8 mouse cellular contexts compared by ENCODE assay signal in the genomic region with DNA sequence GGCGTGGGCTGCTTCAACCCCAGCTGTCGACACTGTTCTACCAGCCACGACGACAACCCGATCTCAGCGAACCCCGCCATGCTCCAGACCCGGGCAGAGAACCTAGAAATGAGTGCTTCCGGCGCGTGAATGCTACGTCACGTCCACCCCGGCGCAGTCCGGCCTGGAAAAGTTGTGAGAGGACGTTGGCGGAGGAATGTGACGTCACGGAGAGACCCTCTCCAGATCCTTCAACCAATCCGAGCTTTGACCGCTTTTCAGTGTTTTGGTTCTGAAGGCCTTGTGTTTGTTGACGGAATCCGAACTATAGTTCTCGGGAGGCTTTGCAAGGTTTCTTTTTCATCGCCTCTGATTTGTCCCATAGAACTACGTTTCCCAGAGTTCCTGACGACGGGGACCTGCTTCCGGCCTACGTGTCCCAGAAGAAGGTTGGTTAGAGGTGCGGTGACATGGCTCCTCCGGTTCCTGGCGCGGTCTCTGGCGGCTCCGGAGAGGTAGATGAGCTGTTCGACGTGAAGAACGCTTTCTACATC. TPM values are rescaled to one million over a fixed set of nuclear protein-coding genes. Genes with fewer than 3 reads are reported as not detected.
DNase-seq lines count a peak whose midpoint lies in the region; ATAC-seq lines count a peak whose summit lies in the region.

Gene Ddx49 (minus strand): TSS at position 132 of the 533 bp plus-strand sequence.
Gene Cope (plus strand): TSS at position 161 of the 533 bp plus-strand sequence.

- intact Hi-C loops in gastrocnemius, postnatal 14 days (cut with DNase I; ENCODE audit: low total_unique reads): no loop called here
- intact Hi-C loops in left cerebral cortex, postnatal 10 days (cut with DNase I): no loop called here

- peak; percentile 94 to 98 for DNase-seq in adrenal gland, adult (ENCODE audit: inconsistent age in 2 of 2, low spot score in 1 of 2)
- DNase-seq in embryo, embryonic 10.5 days (ENCODE audit: low spot score): peak; percentile 95
- peak; percentile 92 for DNase-seq in gastrocnemius, postnatal 14 days
- peak; percentile 95 for DNase-seq in left cerebral cortex, postnatal 10 days (ENCODE audit: extremely low spot score in 1 of 2, low spot score in 2 of 2)
- DNase-seq in right cerebral cortex, postnatal 25 days: peak; percentile 94
- peak; percentile 87 to 92 for DNase-seq in urinary bladder, postnatal 4 days (ENCODE audit: low spot score in 2 of 2)

- ATAC-seq in inflammation-experienced regulatory T-cells, adult 6 months: peak; percentile 91
- ATAC-seq in megakaryocyte-erythroid progenitor cell, adult 5-6 weeks (replicated peaks; ENCODE audit: low FRiP score, low TSS enrichment, poor library complexity, severe bottlenecking): peak; percentile 87

RNA-seq across cellular contexts. Expression of gene Ddx49, which starts in this region (rescaled TPM):
- total RNA-seq in gastrocnemius, postnatal 14 days (2021): 10 to 100 TPM; 25.3 to 27.5 TPM
- polyA plus RNA-seq in inflammation-experienced regulatory T-cells, adult 6 months (2017; shearing (Covaris generic)): 10 to 100 TPM; 46.0 to 58.6 (median 51.4) TPM
- total RNA-seq in left cerebral cortex, postnatal 10 days (2021): 10 to 100 TPM; 64.9 to 65.2 TPM
- total RNA-seq in megakaryocyte-erythroid progenitor cell, adult 5-6 weeks (2014; fragmentation: Nextera tagmentation): 50.3 and 54.2 TPM in 2 replicates
- total RNA-seq in megakaryocyte-erythroid progenitor cell, adult 5-6 weeks (2017): 116 and 154 TPM in 2 replicates

RNA-seq across cellular contexts. Expression of gene Cope, which starts in this region (rescaled TPM):
- total RNA-seq in gastrocnemius, postnatal 14 days (2021): 100 to 1,000 TPM; 123 to 134 TPM
- polyA plus RNA-seq in inflammation-experienced regulatory T-cells, adult 6 months (2017; shearing (Covaris generic)): 100 to 1,000 TPM; 303 to 304 (median 304) TPM
- total RNA-seq in left cerebral cortex, postnatal 10 days (2021): 100 to 1,000 TPM; 124 to 134 TPM
- 127 and 153 TPM in 2 replicates for total RNA-seq in megakaryocyte-erythroid progenitor cell, adult 5-6 weeks (2014; fragmentation: Nextera tagmentation)
- total RNA-seq in megakaryocyte-erythroid progenitor cell, adult 5-6 weeks (2017): 56.3 and 64.1 TPM in 2 replicates

Comparison
In these comparisons a context has a peak if more than half of its experiments do, and no peak if none do; other contexts are left out.
1. Peak in every context shown above with its lines: DNase-seq and ATAC-seq.